Mouse (Mus musculus): ENCODE data around the gene Ptbp1.
A peak's percentile ranks its signal among the peaks of the same experiment; 100 is the strongest.

Ptbp1 gene

GRCm38 (mm10) chr10:79832786-79833181, 21.4 kb upstream of the Ptbp1 start:
- no peak for DNase-seq (ENCODE audit: extremely low spot score, low read depth, low spot score)

- DNase-seq (ENCODE audit: extremely low spot score, low read depth, low spot score), result no peak
Observed at GRCm38 (mm10) chr10:79834769-79835398, 19.3 kb upstream of the Ptbp1 start.

GRCm38 (mm10) chr10:79836918-79837317, 17.3 kb upstream of the Ptbp1 start:
- DNase-seq (ENCODE audit: extremely low spot score, low read depth, low spot score), result no peak

- DNase-seq (ENCODE audit: extremely low spot score, low read depth, low spot score), result no peak
Observed at GRCm38 (mm10) chr10:79838151-79838550, 16.1 kb upstream of the Ptbp1 start.

GRCm38 (mm10) chr10:79840091-79840490, 14.1 kb upstream of the Ptbp1 start:
- DNase-seq (ENCODE audit: extremely low spot score, low read depth, low spot score), result no peak

GRCm38 (mm10) chr10:79840644-79841551, 13.3 kb upstream of the Ptbp1 start:
- peak; percentile 63 for DNase-seq (ENCODE audit: extremely low spot score, low read depth, low spot score)

- DNase-seq (ENCODE audit: extremely low spot score, low read depth, low spot score), result no peak
Observed at GRCm38 (mm10) chr10:79842322-79842721, 11.9 kb upstream of the Ptbp1 start.

GRCm38 (mm10) chr10:79843476-79843875, 10.8 kb upstream of the Ptbp1 start:
- no peak for DNase-seq (ENCODE audit: extremely low spot score, low read depth, low spot score)

GRCm38 (mm10) chr10:79846553-79846952, 7.7 kb upstream of the Ptbp1 start:
- no peak for DNase-seq (ENCODE audit: extremely low spot score, low read depth, low spot score)

GRCm38 (mm10) chr10:79849941-79850628, 4.1 kb upstream of the Ptbp1 start:
- no peak for DNase-seq (ENCODE audit: extremely low spot score, low read depth, low spot score)

GRCm38 (mm10) chr10:79851653-79852052, 2.6 kb upstream of the Ptbp1 start:
- no peak for DNase-seq (ENCODE audit: extremely low spot score, low read depth, low spot score)

- no peak for DNase-seq (ENCODE audit: extremely low spot score, low read depth, low spot score)
Observed at GRCm38 (mm10) chr10:79852107-79852789, 2.0 kb upstream of the Ptbp1 start.

GRCm38 (mm10) chr10:79852827-79853226, 1.4 kb upstream of the Ptbp1 start:
- no peak for DNase-seq (ENCODE audit: extremely low spot score, low read depth, low spot score)

GRCm38 (mm10) chr10:79853392-79853791, 835 bp upstream of the Ptbp1 start:
- DNase-seq (ENCODE audit: extremely low spot score, low read depth, low spot score), result no peak

GRCm38 (mm10) chr10:79854801-79855541, 744 bp downstream of the Ptbp1 start:
- no peak for DNase-seq (ENCODE audit: extremely low spot score, low read depth, low spot score)

- DNase-seq (ENCODE audit: extremely low spot score, low read depth, low spot score), result no peak
Observed at GRCm38 (mm10) chr10:79855558-79856184, 1.4 kb downstream of the Ptbp1 start.

- DNase-seq (ENCODE audit: extremely low spot score, low read depth, low spot score), result no peak
Observed at GRCm38 (mm10) chr10:79856280-79856679, 2.1 kb downstream of the Ptbp1 start.

GRCm38 (mm10) chr10:79856704-79857451, 2.7 kb downstream of the Ptbp1 start:
- no peak for DNase-seq (ENCODE audit: extremely low spot score, low read depth, low spot score)

GRCm38 (mm10) chr10:79857452-79857811, 3.2 kb downstream of the Ptbp1 start:
- no peak for DNase-seq (ENCODE audit: extremely low spot score, low read depth, low spot score)

All from hindlimb bud, embryonic 11.5 days (tissue).